Mouse (Mus musculus): ENCODE results near the gene Cdk5r1.

- TF ChIP-seq CTCF (IDR thresholded peaks at IDR 0.05; ENCODE audit: control insufficient read depth, insufficient read depth, low read length) = no peak
- TF ChIP-seq POLR2A (IDR thresholded peaks at IDR 0.05; ENCODE audit: borderline replicate concordance, control insufficient read depth, low read depth, low read length) = no peak
Observed at GRCm38 (mm10) chr11:80452242-80452641, 24.6 kb upstream of the Cdk5r1 start.

Data from bone marrow, adult 2 months (tissue).